Mouse (Mus musculus) MEL (cell line): ENCODE data around the gene Ptpru.

Experiments used
- CHD1 ChIP-seq: IDR thresholded peaks from 2 replicates; pipeline ENCODE4 v1.6.1; 2012; ENCODE audit warnings: low read depth, mild to moderate bottlenecking, inconsistent platforms, low read length, improper control_type of control experiment
- CHD2 ChIP-seq: IDR thresholded peaks from 2 replicates; pipeline ENCODE4 v1.6.1; 2011; ENCODE audit warnings: low read length, improper control_type of control experiment
- E2F4 ChIP-seq: IDR thresholded peaks from 2 replicates; pipeline ENCODE4 v1.6.1; 2011; ENCODE audit warnings: low read depth, low read length, improper control_type of control experiment, borderline replicate concordance
- MAX ChIP-seq: IDR thresholded peaks from 2 replicates; pipeline ENCODE4 v1.6.1; 2011; ENCODE audit warnings: low read length, improper control_type of control experiment
- MAZ ChIP-seq: IDR thresholded peaks from 2 replicates; pipeline ENCODE4 v1.6.1; 2012; ENCODE audit warnings: low read depth, mild to moderate bottlenecking, inconsistent platforms, low read length, improper control_type of control experiment
- NRF1 ChIP-seq: IDR thresholded peaks from 2 replicates; pipeline ENCODE4 v1.6.1; 2014; ENCODE audit warnings: low read depth, mild to moderate bottlenecking, inconsistent platforms, low read length, improper control_type of control experiment, moderate library complexity; ENCODE audit not compliant: poor library complexity, insufficient read depth, severe bottlenecking
- POLR2A ChIP-seq, 2 experiments: IDR thresholded peaks; 2 replicates each; pipeline ENCODE4 v1.6.1; 2011 to 2012; ENCODE audit warnings: low read length in 2 of 2, mild to moderate bottlenecking in 2 of 2, control low read depth in 1 of 2, improper control_type of control experiment in 1 of 2, low read depth in 1 of 2, moderate library complexity in 1 of 2; ENCODE audit not compliant: control insufficient read depth in 1 of 2, insufficient read depth in 1 of 2, poor library complexity in 1 of 2
- SIN3A ChIP-seq: IDR thresholded peaks from 2 replicates; pipeline ENCODE4 v1.6.1; 2012; ENCODE audit warnings: low read length, improper control_type of control experiment, inconsistent platforms
- TAL1 ChIP-seq: IDR thresholded peaks from 2 replicates; pipeline ENCODE4 v1.6.1; 2012; ENCODE audit warnings: mild to moderate bottlenecking, inconsistent platforms, low read length, moderate library complexity, mixed read lengths
- UBTF ChIP-seq: IDR thresholded peaks from 2 replicates; pipeline ENCODE4 v1.6.1; 2012; ENCODE audit warnings: low read depth, mild to moderate bottlenecking, inconsistent platforms, low read length, improper control_type of control experiment, moderate library complexity, borderline replicate concordance; ENCODE audit not compliant: insufficient read depth
- ZC3H11A ChIP-seq: IDR thresholded peaks from 2 replicates; pipeline ENCODE4 v1.6.1; 2012; ENCODE audit warnings: low read depth, mild to moderate bottlenecking, inconsistent platforms, low read length, improper control_type of control experiment
- ZKSCAN1 ChIP-seq: IDR thresholded peaks from 2 replicates; pipeline ENCODE4 v1.6.1; 2012; ENCODE audit warnings: low read depth, mild to moderate bottlenecking, inconsistent platforms, low read length, improper control_type of control experiment, moderate library complexity
- ZNF384 ChIP-seq: IDR thresholded peaks from 2 replicates; pipeline ENCODE4 v1.6.1; 2012; ENCODE audit warnings: low read depth, mild to moderate bottlenecking, inconsistent platforms, low read length, improper control_type of control experiment

DNA sequence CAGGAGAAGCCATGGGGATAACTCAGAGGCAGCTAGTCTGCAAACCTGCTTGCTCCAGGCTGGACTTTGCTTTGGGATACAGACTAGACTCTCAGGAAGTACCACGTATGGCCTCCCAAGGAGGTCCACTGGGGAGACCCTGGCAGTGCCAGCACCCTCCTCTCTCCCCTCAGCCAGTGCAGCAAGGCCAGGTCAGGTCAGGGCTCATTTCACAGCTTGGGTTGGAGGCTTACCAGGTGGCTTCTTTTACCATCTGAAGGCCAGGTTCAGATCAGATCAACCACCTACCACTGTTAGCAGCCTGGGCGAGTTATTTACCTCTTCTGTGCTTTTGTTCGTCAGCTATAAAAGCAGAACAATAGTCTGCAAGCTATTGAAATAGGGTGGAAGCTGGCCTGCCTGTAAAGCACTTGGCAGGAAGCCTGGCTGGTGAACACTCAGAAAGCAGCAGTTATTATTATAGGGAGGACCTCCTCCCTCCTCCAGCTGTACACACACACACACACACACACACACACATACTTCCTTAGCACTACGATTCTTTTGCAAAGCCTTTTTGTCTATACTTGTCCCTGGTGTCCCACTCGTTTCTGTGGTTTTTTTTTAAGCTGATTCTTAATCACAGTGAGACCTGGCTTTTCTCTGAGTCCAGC, 12.0 kb upstream of the Ptpru start:
- TF ChIP-seq CHD1 (no peak), MAZ (no peak), POLR2A (IDR thresholded peaks at IDR 0.05; ENCODE audit: control insufficient read depth in 1 of 2, insufficient read depth in 1 of 2, low read depth in 1 of 2, low read length in 2 of 2, poor library complexity in 1 of 2) (no peak), ZC3H11A (no peak), ZNF384 (no peak), MAX (no peak), TAL1 (no peak), SIN3A (no peak), ZKSCAN1 (no peak), UBTF (no peak), E2F4 (no peak), NRF1 (no peak), CHD2 (no peak)
